Mouse (Mus musculus): Measurements from ENCODE around the gene Psmb11. TPM values are rescaled to one million over a fixed set of nuclear protein-coding genes. Genes with fewer than 3 reads are reported as not detected.
A peak's percentile ranks its signal among the peaks of the same experiment; 100 is the strongest.

Gene Psmb11
- polyA plus RNA-seq, 1 experiment from 2014 or later: 0.06 TPM

DNA sequence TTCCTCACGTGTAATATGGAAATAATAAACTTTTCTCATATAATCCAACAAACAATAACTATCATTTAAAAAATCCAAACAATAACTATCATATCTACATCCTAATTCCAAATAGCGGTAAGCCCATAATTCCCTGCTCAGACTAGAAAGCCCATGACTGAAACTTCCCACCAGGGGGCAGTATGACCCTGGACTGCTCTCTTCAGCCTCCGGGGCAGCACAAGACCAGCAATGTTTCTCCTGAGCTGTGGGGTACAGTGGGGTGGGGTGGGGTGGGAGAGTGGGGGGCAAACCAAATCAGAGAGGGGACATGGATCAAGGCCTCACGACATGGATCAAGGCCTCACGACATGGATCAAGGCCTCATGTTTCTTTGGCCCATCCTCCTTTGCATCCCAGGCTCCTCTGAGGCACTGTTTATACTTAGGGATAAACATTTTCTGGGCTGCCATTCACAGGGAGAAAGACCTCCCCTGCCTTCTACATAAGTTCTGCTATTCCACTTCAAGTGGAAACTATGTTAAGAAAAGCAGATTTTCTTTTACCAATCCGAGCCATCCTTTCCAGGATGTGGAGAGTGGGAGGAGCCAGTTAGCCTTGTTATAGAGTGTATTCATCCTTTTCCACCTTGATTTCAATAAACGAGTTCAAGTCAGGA lies 37.4 kb upstream of the Psmb11 start:
- no peak overlapping the region for H3K4me3 ChIP-seq
- DNase-seq (ENCODE audit: low spot score): peak; percentile 67
- peaks cover 34% of the 10 kb centered on the region for H3K36me3 ChIP-seq
- H3K27ac ChIP-seq (replicated peaks): no peak overlapping the region
- peaks cover 4% of the 10 kb centered on the region; the same call in 1 of the 2 replicates for H3K4me1 ChIP-seq
- 47% methylated on average over 7 of the region's 7 CpGs for WGBS
- no peaks in the 10 kb centered on the region for H3K27me3 ChIP-seq (ENCODE audit: low read depth, poor library complexity, severe bottlenecking)
- no peaks in the 10 kb centered on the region for H3K9me3 ChIP-seq (replicated peaks)

DNA sequence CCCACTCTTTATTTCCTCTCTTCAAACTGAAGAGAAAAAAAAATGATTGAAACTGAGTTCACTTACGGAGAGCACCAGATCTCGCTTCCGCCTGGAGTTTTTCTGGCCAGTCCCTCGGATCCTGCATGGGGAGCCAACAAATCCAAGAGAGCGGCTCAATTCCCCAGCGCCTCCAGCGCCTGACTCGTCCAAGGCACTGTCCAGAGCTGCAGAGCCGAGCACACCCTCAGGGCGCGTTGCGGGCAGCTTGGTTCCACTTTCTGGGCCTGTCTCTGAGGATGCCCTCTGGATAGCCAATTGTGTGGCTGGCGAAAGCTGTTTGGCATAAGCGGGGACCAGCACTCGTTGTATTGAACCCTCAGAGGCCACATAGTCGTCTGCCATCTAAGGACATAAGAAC lies 30.2 kb upstream of the Psmb11 start:
- peaks cover 42% of the 10 kb centered on the region for H3K36me3 ChIP-seq
- no peak overlapping the region for H3K27ac ChIP-seq (replicated peaks)
- H3K27me3 ChIP-seq (ENCODE audit: low read depth, poor library complexity, severe bottlenecking): no peaks in the 10 kb centered on the region
- WGBS: 90% methylated on average over 16 of the region's 16 CpGs
- DNase-seq (ENCODE audit: low spot score): no peak
- H3K9me3 ChIP-seq (replicated peaks): 0 out of 2 replicates have a peak, but pooled peaks cover 3% of the 10 kb centered on the region
- H3K4me3 ChIP-seq: no peak overlapping the region
- peaks cover 7% of the 10 kb centered on the region; the same call in 1 of the 2 replicates for H3K4me1 ChIP-seq

DNA sequence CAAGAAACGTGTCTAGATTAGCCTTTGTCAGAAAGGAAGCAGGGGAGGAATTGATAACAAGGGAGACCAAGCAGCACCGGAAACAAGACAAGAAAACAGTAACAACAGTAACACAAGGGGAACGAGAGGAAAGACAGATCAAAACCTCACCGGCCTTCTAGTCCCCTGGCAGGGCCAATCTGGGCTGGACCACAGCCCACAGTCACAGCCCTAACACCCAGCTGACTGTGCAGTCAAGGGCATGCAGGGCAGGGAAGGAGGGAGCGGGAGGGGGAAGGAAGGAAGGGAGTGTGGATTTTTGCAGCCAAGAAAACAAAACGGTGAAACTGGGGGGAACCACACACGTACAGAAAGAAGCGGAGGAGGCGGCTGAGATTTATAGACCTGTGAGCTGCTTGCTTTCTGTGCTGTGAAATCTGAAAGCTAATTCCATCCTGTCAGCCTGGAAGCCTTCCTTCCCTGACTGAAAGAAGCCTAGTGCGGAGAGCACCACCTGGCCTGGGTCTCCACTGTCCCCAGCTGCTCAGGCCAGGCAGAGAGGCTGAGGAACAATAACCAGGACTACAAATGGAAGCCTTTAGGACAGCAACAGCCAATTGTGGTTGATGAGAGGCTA lies 28.8 kb upstream of the Psmb11 start:
- Histone ChIP-seq H3K27me3 (ENCODE audit: low read depth, poor library complexity, severe bottlenecking) (no peaks in the 10 kb centered on the region), H3K36me3 (peaks cover 44% of the 10 kb centered on the region), H3K4me1 (peaks cover 7% of the 10 kb centered on the region; the same call in 1 of the 2 replicates), H3K27ac (replicated peaks) (peak overlapping the region; percentile 64), H3K9me3 (replicated peaks) (0 out of 2 replicates have a peak, but pooled peaks cover 3% of the 10 kb centered on the region), H3K4me3 (no peak overlapping the region)
- 82% methylated on average over 10 of the region's 10 CpGs for WGBS
- no peak for DNase-seq (ENCODE audit: low spot score)

DNA sequence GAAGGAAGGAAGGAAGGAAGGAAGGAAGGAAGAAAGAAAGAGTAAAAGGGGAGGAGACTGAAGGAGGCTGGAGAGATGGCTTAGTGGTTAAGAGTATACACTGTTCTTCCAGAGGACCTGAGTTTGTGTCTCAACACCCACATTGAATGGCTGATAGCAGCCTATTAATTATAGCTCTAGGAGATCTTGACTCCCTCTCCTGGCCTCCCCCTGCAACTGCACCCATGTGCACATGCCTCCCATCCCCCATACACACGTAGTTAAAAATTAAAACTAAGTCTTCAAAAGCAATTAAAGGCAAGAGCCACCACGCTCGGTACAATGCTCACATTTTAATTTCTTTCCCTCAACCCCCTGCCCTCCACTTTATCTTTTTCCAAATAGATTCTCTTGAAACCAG lies 27.2 kb upstream of the Psmb11 start:
- 0 out of 2 replicates have a peak, but pooled peaks cover 3% of the 10 kb centered on the region for H3K9me3 ChIP-seq (replicated peaks)
- H3K27ac ChIP-seq (replicated peaks): no peak overlapping the region
- WGBS: 92% methylated on average over 3 of the region's 3 CpGs
- DNase-seq (ENCODE audit: low spot score): no peak
- H3K4me1 ChIP-seq: peaks cover 7% of the 10 kb centered on the region; the same call in 1 of the 2 replicates
- no peak overlapping the region for H3K4me3 ChIP-seq
- no peaks in the 10 kb centered on the region for H3K27me3 ChIP-seq (ENCODE audit: low read depth, poor library complexity, severe bottlenecking)
- peaks cover 51% of the 10 kb centered on the region for H3K36me3 ChIP-seq

DNA sequence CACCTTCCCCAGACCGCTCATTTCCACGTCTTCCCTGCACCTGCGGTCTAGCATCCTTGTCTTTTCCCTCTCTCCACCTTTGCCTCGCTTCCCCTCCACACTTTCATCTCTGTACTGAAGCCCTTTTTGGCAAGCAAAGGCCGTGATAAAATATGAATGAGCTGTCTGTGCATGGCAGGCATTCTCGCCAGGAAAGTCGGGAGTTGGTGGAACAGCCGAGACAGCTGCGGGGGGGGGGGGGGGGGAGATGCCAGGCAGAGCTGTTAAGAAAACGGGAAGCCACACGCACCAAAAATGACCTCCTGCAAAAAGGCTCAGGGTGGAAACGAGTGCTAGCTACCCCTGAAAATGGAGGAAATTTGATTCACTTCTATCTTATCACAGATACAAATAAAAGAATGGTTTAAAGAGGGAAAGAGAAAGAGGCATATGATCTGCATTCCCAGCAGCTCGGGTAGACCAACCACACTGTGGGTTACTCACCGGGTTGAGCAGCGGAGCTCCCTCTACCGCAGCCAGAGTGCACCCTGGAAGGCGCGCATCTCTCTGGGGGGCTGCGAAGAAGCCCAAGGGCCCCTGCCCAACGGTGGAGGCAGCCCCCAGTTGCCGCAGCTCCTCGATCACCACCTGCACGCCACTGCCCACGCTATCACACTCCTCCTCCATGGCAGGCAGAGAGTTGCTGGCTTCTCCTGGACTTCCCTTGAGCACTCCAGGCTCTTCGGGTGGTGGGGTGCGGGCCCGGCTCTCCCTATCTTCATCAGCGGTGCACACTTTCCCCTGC lies 26.4 kb upstream of the Psmb11 start:
- no peak for DNase-seq (ENCODE audit: low spot score)

DNA sequence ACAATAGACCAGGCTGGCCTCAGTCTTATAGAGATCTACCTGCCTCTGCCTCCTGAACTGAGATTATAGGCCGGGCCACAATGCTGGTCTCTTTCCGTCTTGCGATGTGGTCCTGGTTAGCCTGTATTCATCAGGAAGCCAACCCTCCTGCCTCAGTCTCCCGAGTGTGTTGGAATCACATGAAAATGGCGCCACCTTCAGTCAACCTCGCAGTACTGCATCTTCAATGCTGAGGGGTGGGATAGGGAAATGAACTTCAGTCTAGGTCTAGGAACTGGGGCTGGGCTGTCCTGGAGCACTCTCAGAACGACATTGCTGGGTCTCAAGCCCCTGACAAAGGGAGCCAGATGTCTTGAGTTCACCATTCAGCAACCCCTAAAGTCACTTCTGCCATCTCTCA lies 24.1 kb upstream of the Psmb11 start:
- Histone ChIP-seq H3K4me1 (peaks cover 8% of the 10 kb centered on the region; the same call in 1 of the 2 replicates), H3K9me3 (replicated peaks) (0 out of 2 replicates have a peak, but pooled peaks cover 3% of the 10 kb centered on the region), H3K27ac (replicated peaks) (no peak overlapping the region), H3K36me3 (peaks cover 42% of the 10 kb centered on the region), H3K4me3 (no peak overlapping the region), H3K27me3 (ENCODE audit: low read depth, poor library complexity, severe bottlenecking) (no peaks in the 10 kb centered on the region)
- no peak for DNase-seq (ENCODE audit: low spot score)
- WGBS: 78% methylated on average over 7 of the region's 7 CpGs

More for the DNA sequence above, 26.4 kb upstream of the Psmb11 start:
- WGBS: 69% methylated on average over 28 of the region's 28 CpGs
- Histone ChIP-seq H3K4me3 (no peak overlapping the region), H3K36me3 (peaks cover 56% of the 10 kb centered on the region), H3K27me3 (ENCODE audit: low read depth, poor library complexity, severe bottlenecking) (no peaks in the 10 kb centered on the region), H3K9me3 (replicated peaks) (0 out of 2 replicates have a peak, but pooled peaks cover 3% of the 10 kb centered on the region), H3K4me1 (peaks cover 7% of the 10 kb centered on the region; the same call in 1 of the 2 replicates), H3K27ac (replicated peaks) (no peak overlapping the region)

DNA sequence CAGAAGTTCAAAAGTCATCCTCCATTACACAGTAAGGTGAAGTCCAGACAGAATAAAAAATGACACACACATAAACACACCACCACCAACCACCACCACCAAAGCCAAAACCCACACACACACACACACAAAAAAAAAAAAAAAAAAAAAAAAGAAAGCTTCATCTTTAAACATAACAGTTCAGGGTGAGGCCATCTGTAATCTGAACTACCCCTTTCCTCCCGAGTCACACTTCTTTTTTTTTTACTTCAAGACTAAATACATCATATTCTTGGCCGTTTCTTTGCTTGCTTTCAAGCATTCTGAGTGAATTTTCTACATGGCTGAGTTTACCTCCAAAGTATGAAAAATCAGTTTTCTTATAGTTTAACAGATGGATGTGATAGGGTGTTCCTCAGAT lies 19.6 kb upstream of the Psmb11 start:
- H3K9me3 ChIP-seq (replicated peaks): no peaks in the 10 kb centered on the region
- H3K4me3 ChIP-seq: no peak overlapping the region
- WGBS: 81% methylated on average over 2 of the region's 2 CpGs
- DNase-seq (ENCODE audit: low spot score): no peak
- peaks cover 41% of the 10 kb centered on the region for H3K4me1 ChIP-seq
- H3K27ac ChIP-seq (replicated peaks): no peak overlapping the region
- H3K36me3 ChIP-seq: peaks cover 17% of the 10 kb centered on the region
- H3K27me3 ChIP-seq (ENCODE audit: low read depth, poor library complexity, severe bottlenecking): no peaks in the 10 kb centered on the region

DNA sequence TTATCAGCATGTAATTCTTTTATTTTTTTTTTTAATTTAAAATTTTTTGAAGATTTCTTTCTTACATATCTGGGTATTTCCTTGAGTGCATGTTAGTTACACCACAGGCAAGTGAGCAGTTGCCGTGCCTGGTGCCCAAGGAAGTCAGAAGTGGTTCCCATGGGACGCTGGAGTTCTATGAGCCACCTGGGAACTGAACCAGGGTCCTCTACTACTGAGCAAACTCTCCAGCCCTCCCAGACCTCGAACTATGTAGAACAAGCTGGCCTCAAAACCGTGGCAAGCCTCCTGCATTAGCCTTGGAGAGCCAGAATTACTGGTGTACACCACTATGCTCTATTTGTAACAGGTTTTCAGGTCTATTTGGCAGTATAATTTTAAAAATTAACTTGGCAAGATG lies 18.6 kb upstream of the Psmb11 start:
- H3K36me3 ChIP-seq: peaks cover 12% of the 10 kb centered on the region
- H3K27ac ChIP-seq (replicated peaks): peak overlapping the region; percentile 96
- H3K27me3 ChIP-seq (ENCODE audit: low read depth, poor library complexity, severe bottlenecking): no peaks in the 10 kb centered on the region
- H3K4me1 ChIP-seq: peaks cover 46% of the 10 kb centered on the region
- 49% methylated on average over 4 of the region's 4 CpGs for WGBS
- DNase-seq (ENCODE audit: low spot score): no peak
- peak overlapping the region; percentile 67 for H3K4me3 ChIP-seq
- H3K9me3 ChIP-seq (replicated peaks): no peaks in the 10 kb centered on the region

DNA sequence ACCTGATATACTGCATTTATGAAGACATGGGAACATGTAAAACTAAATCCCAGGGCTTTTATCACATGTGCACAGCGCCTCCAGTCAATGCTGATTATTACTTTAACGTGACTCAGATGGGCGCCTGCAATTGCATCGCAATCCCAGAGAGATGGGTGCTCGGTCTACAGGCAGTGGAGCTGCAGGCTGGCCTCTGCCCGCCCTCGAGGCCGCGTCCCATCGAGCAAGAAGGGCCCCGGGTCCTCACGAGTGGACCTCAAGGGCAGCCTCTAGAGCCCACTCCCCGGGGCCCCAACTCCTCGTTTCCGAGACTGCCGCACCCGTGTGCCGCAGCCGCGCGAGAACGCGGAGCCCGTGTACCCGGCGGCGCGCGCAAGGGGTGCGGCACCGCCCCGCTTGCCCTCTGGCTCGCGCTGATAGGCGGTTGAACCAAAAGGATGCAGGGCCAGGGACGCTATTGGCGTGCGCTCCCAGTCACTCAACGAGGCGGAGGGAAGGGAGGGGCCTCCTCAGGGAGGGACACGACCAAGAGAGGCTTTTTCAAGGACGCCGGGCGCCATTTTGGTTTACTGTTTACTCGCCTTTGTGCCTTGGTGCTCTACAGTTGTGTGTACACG lies 18.1 kb upstream of the Psmb11 start:
- Histone ChIP-seq H3K27me3 (ENCODE audit: low read depth, poor library complexity, severe bottlenecking) (no peaks in the 10 kb centered on the region), H3K27ac (replicated peaks) (peak overlapping the region; percentile 96), H3K4me3 (peak overlapping the region; percentile 67), H3K36me3 (peaks cover 12% of the 10 kb centered on the region), H3K9me3 (replicated peaks) (no peaks in the 10 kb centered on the region), H3K4me1 (peaks cover 46% of the 10 kb centered on the region)
- under 1% methylated on average over 46 of the region's 46 CpGs for WGBS
- peak; percentile 97 for DNase-seq (ENCODE audit: low spot score)

DNA sequence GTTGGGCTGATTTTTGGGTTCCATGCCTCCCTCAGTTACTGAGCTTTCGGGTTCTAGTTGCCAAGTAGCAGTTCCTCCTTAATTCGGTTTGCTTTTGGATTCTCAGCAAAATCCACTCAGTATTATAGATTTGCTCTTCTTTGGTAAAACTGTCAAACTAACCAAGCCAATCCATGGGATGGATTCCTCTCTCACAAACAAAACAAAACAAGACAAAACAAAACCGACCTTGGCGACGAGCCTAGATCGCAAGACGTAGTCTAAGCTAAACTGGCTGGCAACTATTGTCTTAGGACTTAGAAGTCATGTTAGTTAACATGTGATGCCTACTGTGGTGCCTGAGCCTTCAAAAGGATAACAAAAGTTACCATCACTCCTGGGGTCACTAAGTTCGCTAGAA lies 17.5 kb upstream of the Psmb11 start:
- Histone ChIP-seq H3K27me3 (ENCODE audit: low read depth, poor library complexity, severe bottlenecking) (no peaks in the 10 kb centered on the region), H3K27ac (replicated peaks) (peak overlapping the region; percentile 96), H3K4me1 (peaks cover 46% of the 10 kb centered on the region), H3K9me3 (replicated peaks) (no peaks in the 10 kb centered on the region), H3K36me3 (peaks cover 9% of the 10 kb centered on the region), H3K4me3 (peak overlapping the region; percentile 67)
- DNase-seq (ENCODE audit: low spot score): no peak
- WGBS: 87% methylated on average over 8 of the region's 8 CpGs

DNA sequence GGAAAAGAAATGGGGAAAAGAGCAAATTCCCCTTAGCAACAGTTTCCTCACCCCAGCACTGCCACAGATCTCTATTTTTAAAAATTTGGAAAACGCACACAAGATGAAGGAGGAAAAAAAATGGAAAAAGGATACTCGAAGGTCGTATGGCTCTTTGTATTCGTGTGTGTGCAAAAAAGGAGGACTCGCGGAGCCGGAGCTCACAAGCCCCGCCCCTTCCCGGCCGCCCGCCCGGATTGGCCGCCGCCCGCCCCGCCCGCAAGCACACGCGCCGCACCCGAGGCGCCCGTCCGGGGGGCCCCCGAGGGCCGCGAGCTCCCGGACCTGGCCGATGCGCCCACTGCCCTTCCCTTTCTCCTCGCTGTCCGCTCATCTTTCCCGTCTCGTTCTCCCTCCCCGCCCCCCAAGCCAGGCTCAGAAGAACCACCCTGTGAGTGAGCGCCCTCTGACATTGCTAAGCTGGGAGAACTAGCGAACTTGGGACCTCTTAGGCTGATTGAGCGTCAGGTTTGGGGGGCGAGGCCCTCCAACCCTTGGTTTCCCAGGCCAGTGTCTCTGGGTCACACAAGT lies 15.4 kb upstream of the Psmb11 start, which contains the start of gene 4931414P19Rik:
TSS of gene 4931414P19Rik (minus strand) at position 242 of the 570 bp plus-strand sequence.
- under 1% methylated on average over 39 of the region's 39 CpGs for WGBS
- Histone ChIP-seq H3K9me3 (replicated peaks) (no peaks in the 10 kb centered on the region), H3K4me1 (peaks cover 46% of the 10 kb centered on the region), H3K4me3 (peak within 1 kb of the TSS; percentile 61), H3K36me3 (peaks cover 7% of the 10 kb centered on the region; the same call in 1 of the 2 replicates), H3K27ac (replicated peaks) (peak within 1 kb of the TSS; percentile 88), H3K27me3 (ENCODE audit: low read depth, poor library complexity, severe bottlenecking) (no peaks in the 10 kb centered on the region)
- peak; percentile 83 for DNase-seq (ENCODE audit: low spot score)

DNA sequence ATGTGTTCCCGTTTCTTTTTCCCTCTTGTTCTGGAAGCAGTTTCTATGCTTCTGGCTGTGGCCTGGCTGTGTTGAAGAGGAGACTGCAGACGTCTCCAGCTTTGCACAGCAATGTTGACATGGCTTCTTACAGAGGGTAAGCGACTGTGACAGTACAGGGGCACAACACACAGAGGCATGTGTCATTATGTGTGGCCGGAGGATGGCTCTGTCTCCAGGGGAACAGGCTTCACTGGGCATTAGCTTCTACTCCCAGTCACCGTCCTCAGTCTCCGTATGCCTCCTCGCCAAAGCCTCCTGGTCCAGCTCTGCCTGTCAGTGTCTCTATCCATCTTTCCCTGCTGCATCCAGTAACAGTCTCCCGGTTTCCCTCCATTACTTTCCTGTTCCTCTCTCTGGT lies 14.0 kb upstream of the Psmb11 start:
- no peak overlapping the region; the same call in 1 of the 2 replicates for H3K4me3 ChIP-seq
- peaks cover 44% of the 10 kb centered on the region for H3K4me1 ChIP-seq
- H3K27me3 ChIP-seq (ENCODE audit: low read depth, poor library complexity, severe bottlenecking): no peaks in the 10 kb centered on the region
- no peak for DNase-seq (ENCODE audit: low spot score)
- H3K36me3 ChIP-seq: peaks cover 19% of the 10 kb centered on the region
- H3K9me3 ChIP-seq (replicated peaks): no peaks in the 10 kb centered on the region
- WGBS: 55% methylated on average over 8 of the region's 8 CpGs
- no peak overlapping the region for H3K27ac ChIP-seq (replicated peaks)
